Mouse (Mus musculus): ENCODE measurements around the gene Dnah3. TPM values are rescaled to one million over a fixed set of nuclear protein-coding genes. Genes with fewer than 3 reads are reported as not detected.

Gene Dnah3
- total RNA-seq, 2 experiments from 2014 or later = 0.38 to 0.62 TPM

DNA sequence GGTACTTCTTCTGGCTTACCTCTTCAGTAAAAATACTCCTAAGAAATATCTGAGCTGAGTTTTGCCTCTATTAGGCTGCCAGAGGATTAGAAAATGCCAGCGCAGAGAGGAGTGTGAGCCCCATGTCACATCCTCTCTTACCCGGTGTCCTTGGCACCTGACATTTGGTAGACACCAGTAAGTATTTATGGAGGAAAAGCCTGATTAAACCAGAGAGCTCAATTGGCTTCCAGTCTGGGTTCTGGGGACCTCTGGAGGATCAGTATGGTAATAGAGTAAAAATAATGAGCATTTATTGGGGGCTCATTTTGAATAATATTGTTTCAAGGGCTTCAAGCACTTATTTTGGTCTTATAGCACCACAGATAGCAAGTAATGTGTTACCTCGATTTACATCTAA, 39.6 kb downstream of the Dnah3 start:
- peak in 1 of 2 experiments; percentile 16 for DNase-seq (ENCODE audit: low spot score in 2 of 2)

DNA sequence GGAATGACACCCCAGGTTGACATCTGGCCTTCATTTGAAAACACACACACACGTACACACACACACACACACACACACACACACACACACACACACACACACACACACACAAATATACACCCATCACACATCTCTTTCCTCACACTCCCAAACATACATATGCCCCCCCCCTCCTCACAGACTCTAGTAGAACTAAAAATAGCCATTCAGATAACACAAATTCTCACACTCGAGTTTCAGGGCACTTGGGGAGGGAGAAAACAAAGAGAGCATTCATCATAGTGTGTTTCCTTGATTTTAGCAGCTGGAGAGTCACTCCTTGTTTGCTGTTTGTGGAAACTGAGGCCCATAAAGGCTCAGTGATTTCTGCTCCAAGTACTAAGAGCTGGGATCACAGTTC, 41.1 kb downstream of the Dnah3 start:
- no peak for DNase-seq (ENCODE audit: low spot score in 2 of 2)

DNA sequence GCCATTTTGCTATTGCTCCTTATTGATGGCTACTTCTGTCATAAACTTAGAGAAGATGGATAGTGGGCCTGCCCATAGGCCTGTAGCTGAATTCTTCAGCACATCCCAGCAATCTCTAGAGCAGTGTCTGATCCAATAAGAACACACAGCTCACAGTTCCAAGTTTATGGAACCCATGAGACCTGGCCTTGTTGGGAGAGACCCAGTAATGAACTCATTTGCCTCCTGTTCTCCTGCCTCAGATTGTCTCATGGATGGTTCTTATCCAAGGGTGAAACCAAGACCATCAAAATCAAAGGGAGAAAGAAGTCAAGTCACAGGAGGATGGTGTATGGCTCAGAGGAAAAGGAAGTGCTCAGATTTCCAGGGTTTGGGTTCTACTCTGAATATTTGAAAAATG, 44.6 kb downstream of the Dnah3 start:
- no peak for DNase-seq (ENCODE audit: low spot score in 2 of 2)

DNA sequence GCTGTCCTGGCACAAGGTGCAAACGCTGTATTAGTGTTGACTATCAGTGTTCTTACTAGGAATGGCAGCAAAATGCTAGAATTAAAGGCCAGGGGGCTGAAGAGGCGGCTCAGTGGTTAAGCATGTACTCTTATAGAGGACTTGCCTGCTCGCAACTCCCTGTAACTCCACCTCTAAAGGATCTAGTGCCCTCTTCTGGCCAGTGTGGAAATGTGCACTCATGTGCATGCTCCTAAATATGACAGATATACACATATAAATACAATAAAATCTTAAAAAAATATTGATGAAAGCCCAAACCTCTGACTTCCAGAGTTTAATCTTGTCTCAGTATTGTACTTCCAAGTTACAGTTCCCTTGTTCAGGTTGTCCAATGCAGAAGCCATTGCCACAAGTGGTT, 51.1 kb downstream of the Dnah3 start:
- no peak for DNase-seq (ENCODE audit: low spot score in 2 of 2)

DNA sequence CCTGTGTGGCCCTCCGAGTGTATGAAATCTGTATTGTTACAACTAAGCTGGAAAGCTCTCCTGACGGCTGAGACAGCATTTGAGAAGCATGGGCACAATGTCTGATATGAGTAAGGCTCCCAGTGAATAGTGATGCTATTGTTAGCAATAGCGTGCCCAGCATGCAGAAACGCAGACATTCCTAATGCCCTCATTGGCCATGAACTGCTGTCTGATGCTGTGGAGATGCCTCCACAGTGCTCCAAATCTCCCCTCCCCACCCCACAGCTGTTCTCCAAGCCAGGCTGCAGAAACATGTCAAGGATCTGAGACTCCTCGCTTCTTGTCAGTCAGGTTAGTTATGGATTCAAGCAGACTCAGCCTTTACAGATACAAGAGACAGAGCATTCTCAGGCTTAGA, 58.7 kb downstream of the Dnah3 start:
- DNase-seq (ENCODE audit: low spot score in 2 of 2) = no peak

DNA sequence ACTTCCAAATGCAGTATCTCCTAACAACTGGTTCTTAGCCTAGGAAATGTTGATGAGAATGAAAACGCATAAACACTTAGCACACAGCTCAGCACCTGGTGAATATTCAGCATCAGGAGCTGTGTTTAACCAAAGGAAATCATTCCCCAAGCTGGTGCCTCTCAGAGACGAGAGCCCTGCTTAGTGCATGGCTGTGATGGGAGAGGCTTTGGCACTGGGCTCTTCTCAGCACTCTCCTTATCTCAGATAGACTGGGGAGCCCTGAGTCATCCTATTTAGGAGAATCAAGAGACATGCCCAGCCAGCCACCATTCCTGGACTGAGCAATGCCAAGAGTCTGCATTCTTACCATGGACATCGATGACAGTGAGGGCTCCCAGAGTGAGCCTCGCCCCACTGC, 60.1 kb downstream of the Dnah3 start:
- peak in 1 of 2 experiments; percentile 12 for DNase-seq (ENCODE audit: low spot score in 2 of 2)

DNA sequence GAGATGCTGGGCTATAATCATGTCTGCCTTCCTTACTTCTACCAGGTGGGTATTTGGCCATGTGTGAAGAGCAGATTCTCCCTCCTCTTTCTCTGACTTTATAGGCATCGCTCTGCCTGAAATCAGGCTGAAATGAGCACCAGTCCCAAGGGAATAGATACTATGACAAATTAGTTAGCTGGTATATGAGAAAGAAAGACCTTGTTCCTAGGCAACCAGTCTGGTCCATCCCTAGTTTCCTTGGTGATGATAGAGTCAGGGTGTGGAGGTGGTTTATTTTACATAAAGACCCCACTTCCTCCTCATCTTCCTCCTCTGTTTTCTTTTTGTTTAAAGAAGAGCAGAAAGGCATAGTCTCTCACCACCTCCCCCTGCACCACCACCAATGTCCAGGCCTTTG, 60.5 kb downstream of the Dnah3 start:
- peak; percentile 3 to 29 for DNase-seq (ENCODE audit: low spot score in 2 of 2)

DNA sequence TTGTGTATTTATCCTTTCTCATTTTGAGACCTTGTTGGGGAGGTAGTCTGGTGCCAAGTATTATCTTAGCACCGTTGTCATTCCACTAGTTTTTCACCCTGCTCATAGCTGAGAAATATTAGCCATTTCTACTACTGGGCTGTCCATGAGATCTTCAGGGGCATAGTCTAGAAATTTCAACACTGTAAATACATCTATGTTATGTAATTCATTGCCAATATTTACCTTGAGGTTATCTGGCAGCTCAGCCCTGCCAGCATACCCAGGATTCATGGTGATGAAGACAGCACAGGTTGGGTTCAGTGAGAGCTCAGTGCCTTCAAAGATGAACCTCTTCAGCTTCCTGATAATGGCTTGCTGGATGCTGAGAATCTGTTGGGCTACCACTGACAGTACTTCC, 66.4 kb downstream of the Dnah3 start:
- no peak for DNase-seq (ENCODE audit: low spot score in 2 of 2)

DNA sequence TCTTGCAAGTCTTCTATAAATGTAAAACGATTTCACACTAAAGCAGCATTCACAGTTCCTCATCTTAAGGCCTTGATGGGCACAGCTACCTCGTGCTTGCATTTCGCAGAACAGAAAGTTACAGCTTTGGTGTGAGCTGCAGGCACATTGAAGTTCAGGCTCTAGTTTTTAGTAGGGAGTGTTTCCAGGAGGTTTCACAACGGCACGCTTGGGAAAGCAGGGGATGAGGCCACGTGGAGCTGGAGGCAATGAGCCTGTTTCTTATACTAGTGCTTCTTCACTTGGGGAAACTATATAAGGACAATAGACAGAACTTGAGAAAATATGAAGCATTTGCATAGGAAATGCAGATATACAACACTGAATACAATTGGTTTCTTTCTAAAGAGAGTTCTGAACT, 98.0 kb downstream of the Dnah3 start:
- no peak for DNase-seq (ENCODE audit: low spot score in 2 of 2)

DNA sequence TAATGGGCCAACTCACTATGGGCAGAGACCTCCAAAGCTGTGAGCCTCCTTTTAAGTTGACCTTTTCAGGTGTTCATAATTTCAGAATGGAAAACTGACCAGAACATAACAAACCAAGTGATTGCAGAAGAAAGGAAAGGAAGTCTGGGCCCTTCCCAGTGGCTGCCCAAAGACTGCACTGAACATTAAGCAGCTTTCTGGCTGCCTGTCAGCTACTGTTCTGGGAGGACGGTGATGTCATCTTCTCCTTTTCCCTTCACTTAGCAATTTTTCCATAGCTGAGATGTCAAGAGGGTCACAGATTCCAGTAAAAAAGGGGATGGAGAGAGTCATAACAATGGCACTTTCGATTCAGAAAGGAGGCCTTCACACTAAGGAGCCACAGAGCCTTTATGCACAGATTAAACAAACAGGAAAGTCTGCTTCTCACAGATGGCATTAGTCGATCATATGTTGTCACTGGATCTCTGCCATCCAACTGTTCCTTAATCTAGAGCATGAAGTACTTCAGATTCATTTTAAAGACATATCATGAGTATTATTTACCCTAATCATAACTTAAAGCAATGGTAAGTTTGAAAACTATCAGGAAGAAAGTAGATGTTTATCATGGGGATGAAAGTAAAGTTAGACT, 109.7 kb downstream of the Dnah3 start:
- peak; percentile 24 to 63 for DNase-seq (ENCODE audit: low spot score in 2 of 2)

DNA sequence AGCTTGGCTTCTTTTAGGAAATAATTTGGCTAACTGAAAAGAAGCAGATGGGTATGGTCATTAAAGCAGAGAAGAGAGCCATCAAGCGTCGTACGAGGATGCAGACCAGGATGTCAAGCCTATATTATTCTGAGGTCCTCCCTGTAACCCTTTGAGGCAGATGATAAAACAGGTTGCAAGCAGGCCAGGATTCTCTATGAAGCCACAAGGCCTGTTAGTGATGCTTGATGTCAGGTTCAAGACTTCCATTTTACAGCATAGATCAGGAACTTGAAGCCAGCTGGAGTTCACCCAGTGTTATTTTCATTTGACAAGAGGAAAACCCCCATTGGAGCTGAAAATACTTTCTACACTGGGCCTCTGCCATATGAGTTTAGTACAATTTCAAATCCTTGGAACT, 114.9 kb downstream of the Dnah3 start:
- peak; percentile 9 to 26 for DNase-seq (ENCODE audit: low spot score in 2 of 2)

DNA sequence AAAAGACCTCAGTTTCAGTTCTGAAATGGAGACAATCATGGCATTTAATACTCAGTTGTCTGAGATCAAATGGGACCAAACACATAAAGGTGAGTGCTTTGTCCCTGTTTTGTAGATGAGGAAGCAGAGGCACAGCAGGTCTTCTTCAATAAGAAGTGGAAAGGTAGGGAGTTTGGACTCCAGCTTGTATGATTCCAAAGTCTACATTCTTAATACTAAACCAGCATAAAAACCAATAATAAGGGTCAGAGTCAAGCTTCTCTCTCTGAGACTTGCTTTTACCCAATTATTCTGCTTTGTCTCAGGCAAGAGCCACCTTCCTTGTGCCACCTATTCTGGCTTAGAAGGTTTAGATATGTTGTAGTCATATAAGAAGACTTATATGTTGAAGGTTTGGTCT, 116.5 kb downstream of the Dnah3 start:
- no peak for DNase-seq (ENCODE audit: low spot score in 2 of 2)

DNA sequence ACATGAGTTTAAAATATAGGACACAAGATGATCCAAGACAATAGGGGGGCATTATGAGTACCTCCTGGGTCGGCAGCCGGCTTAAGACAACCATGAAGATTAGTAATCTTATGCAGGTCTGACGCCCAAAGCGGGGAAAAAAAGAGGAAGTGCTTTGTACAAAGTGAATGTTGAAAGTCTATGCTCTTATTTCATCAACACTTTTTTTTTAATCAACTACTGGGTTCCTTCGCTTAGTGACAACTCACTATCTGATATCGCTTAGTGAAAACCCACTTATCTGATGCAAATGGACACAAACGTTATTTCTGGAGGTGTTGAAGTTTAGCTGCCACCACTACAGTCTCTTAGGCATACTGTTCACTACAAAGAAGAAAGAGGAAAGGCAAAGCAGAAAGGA, 117.5 kb downstream of the Dnah3 start:
- no peak for DNase-seq (ENCODE audit: low spot score in 2 of 2)

DNA sequence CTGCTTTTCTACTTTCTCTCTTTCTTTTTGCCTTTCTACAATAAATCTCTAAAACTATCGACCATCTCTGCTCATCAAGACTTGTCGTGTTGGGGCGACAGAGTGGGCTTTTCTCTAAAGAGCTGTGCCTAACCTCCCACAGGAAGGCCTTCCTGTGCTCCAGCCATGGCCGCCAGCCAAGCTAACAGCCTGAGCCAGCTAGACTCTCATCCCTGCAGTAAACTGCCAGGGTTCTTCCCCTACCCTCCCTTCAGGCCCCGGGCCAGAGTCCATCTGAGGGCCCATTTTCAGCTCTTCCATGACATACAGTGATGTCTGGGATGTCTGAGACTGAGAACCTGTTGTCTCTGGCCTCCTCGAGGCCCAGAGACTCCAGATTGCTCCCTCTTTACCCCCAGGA, 118.8 kb downstream of the Dnah3 start:
- DNase-seq (ENCODE audit: low spot score in 2 of 2) = no peak

DNA sequence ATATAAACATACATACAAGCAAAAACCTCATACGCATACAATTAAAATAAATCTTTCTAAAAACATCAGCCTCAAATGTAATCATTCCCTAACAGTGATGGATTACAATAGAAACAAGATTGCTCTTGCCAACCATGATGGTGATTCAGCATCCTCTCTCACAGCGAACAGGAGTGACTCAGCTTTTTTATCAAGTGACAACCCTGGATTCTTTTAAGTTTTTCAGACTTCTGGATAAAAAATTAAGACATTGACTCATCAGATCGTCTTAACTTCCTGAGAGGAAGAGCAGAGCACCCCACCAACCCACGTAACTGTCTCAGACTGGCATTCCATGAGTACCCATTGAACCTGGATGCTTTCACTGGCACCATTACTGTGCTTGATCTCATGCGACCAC, 120.9 kb downstream of the Dnah3 start:
- DNase-seq (ENCODE audit: low spot score in 2 of 2) = no peak

DNA sequence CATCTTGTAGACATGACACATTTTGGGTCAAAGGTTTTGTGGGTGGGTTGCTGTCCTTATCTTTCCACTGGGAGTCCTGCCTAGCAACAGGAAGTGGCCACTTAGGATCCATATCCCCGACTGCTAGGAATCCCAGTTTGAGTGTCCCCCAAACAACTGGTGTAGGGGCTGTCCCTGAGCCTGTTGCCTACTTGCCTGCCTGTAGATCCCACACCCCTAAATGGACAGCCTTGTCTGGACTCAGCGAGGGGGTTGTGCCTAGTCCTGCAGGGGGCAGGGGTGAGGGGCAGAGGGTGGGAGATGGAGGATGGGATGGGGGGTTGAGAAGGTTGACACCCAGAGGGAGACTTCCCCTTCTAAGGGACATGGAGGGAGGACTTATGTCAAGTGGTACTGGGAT, 125.8 kb downstream of the Dnah3 start:
- no peak for DNase-seq (ENCODE audit: low spot score in 2 of 2)

DNA sequence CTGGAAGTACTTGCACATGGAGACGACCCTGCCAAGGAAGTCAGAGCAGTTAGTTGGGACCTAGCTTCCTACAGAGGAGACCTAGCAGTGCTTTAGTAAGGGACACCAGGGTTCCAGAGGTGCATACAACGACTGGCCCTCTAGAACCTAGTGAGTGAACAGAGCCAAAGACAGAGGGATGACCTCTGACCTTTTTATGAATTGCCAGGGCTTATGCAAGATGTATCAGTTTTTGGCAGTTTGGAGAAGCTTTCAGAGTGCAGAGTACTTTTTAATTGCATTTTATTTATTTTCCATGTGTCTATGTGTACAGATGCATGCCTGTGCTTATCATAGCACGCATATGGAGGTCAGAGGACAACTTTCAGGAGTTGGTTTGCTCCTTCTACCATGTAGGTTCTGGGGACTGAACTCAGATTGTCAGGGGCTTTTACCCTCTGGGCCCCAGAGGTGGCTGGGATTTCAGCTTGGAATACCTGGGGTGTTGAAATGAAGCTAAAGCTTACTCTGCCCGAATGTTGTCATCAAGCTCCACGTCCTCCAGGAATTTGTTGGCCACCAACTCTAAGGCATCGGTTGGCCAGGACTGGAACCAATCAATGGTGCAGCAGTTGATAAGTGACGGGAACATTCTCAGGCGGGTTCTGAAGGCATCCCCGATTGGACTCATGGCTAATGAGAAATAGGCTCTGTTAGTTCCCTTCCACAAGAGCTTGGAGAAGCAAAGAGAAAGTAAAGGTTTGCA, 129.3 kb downstream of the Dnah3 start:
- no peak for DNase-seq (ENCODE audit: low spot score in 2 of 2)

DNA sequence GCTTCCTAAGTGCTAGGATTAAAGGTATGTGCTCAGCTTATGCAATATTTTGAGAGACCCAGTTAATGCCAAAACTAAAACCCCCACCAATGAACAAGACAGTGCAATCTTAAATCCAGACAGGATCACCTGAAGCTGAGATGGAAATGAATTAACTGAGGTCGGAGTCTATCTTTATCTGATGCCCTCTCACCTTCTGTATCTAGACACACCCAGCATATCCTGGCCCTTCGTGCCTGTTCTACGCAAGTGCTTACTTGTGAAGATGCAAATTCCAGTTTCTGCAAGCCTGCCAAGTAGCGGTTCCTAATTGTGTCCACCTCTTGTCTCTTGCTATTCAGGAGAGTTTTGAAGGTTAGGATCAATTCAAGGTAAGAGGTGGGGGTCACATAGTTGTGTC, 129.9 kb downstream of the Dnah3 start:
- DNase-seq (ENCODE audit: low spot score in 2 of 2) = no peak

DNA sequence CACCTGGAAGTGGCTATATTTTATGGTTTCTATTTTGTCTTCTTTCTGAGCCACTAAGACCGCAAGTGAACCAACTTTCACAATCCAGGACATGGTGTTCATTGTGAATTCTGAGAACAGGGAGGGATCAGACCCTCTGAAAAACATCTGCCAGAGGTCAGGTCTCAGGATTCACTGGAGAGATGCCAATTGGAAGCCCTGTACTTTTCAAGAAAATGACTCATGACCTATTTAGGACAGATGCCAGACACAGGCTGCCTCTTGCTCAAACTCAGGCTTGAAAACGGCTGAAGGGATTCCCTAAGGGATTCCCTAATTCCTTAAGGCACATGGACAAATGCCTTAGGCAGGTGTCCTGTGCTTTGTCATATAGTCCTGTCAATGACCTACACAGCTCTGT, 134.0 kb downstream of the Dnah3 start:
- no peak for DNase-seq (ENCODE audit: low spot score in 2 of 2)

DNA sequence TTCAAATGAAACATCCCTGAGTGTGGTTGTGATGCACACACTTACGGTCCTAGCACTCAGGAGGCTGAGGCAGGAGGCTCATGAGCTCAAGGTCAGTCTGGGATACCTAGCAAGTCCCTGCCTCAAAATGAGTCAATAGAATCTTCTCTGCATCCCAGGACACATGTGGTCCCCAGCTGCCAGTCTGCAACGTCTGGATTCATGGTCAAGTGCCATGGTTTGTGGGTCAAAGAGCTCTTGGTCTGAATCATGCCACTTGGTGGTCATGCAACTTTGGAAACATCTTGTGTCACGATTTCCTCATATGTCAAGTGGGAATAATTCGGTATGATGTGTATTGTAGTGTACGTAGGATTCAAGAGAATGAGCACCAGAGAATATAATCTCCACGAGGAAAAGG, 134.5 kb downstream of the Dnah3 start:
- no peak for DNase-seq (ENCODE audit: low spot score in 2 of 2)

DNA sequence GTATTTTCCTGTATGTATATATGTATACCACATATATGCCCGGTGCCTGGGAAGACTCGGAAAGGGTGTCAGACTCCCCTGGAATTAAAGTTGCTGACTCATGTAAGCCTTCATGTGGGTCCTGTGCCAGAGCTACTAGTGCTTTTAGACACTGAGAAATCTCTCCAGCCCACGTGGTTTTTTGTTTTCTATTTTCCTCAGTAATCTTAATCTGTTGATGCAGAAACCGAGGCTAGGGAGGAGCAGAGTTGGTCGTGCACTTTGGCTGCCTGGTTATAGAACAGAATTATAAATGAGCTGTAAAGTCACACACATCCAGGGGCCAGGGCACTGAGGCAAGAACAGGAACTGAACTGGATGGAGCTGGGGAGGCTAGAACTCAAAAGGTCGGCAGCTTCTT, 135.1 kb downstream of the Dnah3 start:
- no peak for DNase-seq (ENCODE audit: low spot score in 2 of 2)

DNA sequence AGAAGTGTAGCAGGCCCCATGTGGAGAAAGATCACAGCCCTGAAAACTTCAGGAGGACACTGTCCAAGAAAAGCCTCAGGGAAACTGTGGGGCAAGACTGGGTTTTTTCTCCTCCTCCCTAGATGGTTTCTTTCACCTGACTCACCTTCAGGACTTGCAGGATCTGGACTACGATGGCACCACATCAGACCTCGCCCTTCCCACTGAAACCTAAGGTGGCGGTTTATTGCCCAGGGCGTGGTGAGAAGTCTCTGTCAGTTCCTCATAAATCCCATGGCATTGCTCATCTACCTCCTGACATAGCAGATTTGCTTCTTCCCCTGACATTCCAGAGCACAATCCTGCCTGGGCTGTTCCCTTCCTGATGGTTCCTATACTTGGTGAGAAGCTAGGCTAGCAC, 135.6 kb downstream of the Dnah3 start:
- no peak for DNase-seq (ENCODE audit: low spot score in 2 of 2)

DNA sequence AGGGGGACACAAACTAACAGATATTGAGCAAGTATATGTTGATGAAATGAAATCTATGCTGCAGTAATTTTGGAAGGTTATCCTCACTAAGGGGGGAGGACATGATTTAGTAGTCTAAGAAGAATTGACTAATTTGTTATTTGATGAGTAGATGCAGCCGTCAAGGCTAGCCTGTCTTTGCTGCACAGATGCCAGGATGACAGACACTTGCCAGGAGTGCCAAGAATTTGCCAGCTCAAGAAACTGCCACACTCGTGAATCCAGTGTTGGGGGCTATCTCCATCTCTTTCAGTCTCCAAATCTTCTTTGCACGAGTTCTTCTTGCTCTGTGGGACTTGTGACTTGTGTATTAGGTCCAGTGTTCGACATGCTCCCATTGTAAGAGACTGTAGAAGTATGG, 136.0 kb downstream of the Dnah3 start:
- DNase-seq (ENCODE audit: low spot score in 2 of 2) = no peak

All from layer of hippocampus, postnatal 14 days (tissue).